8 mouse cellular contexts compared by ENCODE assay signal in the genomic region with DNA sequence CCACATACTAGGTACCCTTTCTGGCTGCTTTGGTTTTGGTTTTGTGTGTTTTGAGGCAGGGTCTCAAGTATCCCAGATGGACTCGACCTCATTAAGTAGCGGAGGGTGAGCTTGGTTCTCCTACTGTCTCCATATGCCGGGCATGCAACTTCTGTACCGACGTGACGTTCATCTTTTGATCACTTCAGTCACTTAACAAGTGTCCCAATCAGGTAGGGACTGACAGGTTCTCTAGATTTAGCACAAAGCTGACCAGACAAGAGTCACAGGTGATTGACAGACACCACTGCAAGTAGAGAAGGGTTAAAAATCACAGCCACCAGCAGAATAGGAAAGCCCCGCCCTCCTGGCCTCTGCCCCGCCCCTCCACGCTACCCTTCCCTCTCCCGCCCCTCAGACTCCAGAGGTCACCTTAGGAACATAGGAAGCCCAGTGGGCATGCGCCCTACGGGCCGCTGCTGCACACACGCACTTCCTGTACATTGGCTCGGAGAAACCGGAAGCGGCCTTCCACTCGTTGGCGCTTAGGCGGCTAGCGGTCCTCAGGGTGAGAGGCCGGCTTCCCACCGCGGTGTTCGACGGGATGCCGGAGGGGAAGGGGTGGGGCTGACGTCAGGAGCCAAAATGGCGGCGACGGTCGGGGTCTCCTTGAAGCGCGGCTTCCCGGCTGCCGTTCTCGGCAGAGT. TPM values are rescaled to one million over a fixed set of nuclear protein-coding genes. Genes with fewer than 3 reads are reported as not detected.
DNase-seq lines count a peak whose midpoint lies in the region; ATAC-seq and TF ChIP-seq lines count a peak whose summit lies in the region.

A gene (plus strand): TSS at position 423 of the 686 bp plus-strand sequence.

- H3K9ac ChIP-seq in heart, embryonic 12.5 days = peak within 1 kb of the TSS; percentile 92
- peak within 1 kb of the TSS; percentile 94 for H3K9ac ChIP-seq in kidney, postnatal 0 days (ENCODE audit: low read depth, low read length)
- H3K9ac ChIP-seq in liver, embryonic 11.5 days (ENCODE audit: low read depth, low read length) = peak within 1 kb of the TSS; percentile 92
- H3K9ac ChIP-seq in stomach, embryonic 14.5 days (replicated peaks; ENCODE audit: low read depth, low read length) = peak within 1 kb of the TSS; percentile 74

- WGBS in heart, embryonic 12.5 days = 3% methylated on average over 37 of the region's 37 CpGs
- WGBS in kidney, postnatal 0 days = under 1% methylated on average over 37 of the region's 37 CpGs
- WGBS in liver, embryonic 11.5 days = 5% methylated on average over 37 of the region's 37 CpGs
- 2% methylated on average over 37 of the region's 37 CpGs for WGBS in stomach, embryonic 14.5 days

- no peaks in the 10 kb centered on the region for H3K9me3 ChIP-seq in heart, embryonic 12.5 days (replicated peaks)
- H3K9me3 ChIP-seq in kidney, postnatal 0 days (replicated peaks; ENCODE audit: low read length) = no peaks in the 10 kb centered on the region
- H3K9me3 ChIP-seq in liver, embryonic 11.5 days (ENCODE audit: control insufficient read depth, low read length) = no peaks in the 10 kb centered on the region
- H3K9me3 ChIP-seq in stomach, embryonic 14.5 days (ENCODE audit: control insufficient read depth, low read depth, low read length) = no peaks in the 10 kb centered on the region

- no peaks in the 10 kb centered on the region for H3K27me3 ChIP-seq in heart, embryonic 12.5 days (replicated peaks)
- H3K27me3 ChIP-seq in kidney, postnatal 0 days (ENCODE audit: insufficient read depth, low read length) = no peaks in the 10 kb centered on the region
- H3K27me3 ChIP-seq in liver, embryonic 11.5 days (replicated peaks; ENCODE audit: control insufficient read depth, insufficient read depth, low read length) = 0 out of 2 replicates have a peak, but pooled peaks cover 5% of the 10 kb centered on the region
- no peaks in the 10 kb centered on the region for H3K27me3 ChIP-seq in stomach, embryonic 14.5 days (ENCODE audit: control insufficient read depth, insufficient read depth, low read length)

- 0 out of 2 replicates have a peak, but pooled peaks have one; percentile 11 for TF ChIP-seq CTCF in kidney, postnatal 0 days (IDR thresholded peaks at IDR 0.05; ENCODE audit: low read depth)

- ATAC-seq in erythroid progenitor cell, adult 5-6 weeks (replicated peaks; ENCODE audit: low FRiP score, poor library complexity, severe bottlenecking) = peak; percentile 94
- peak; percentile 95 for ATAC-seq in heart, embryonic 12.5 days (ENCODE audit: insufficient number of reproducible peaks, low FRiP score)
- ATAC-seq in kidney, postnatal 0 days (replicated peaks; ENCODE audit: low FRiP score, low read depth) = peak; percentile 93
- peak; percentile 96 for ATAC-seq in liver, embryonic 11.5 days (replicated peaks; ENCODE audit: low FRiP score)
- ATAC-seq in stomach, embryonic 14.5 days (ENCODE audit: insufficient number of reproducible peaks, insufficient read depth, low FRiP score, low read depth) = peak; percentile 95

- H3K4me1 ChIP-seq in heart, embryonic 12.5 days (replicated peaks) = peaks cover 37% of the 10 kb centered on the region
- H3K4me1 ChIP-seq in kidney, postnatal 0 days (replicated peaks; ENCODE audit: insufficient read depth, low read length) = peaks cover 9% of the 10 kb centered on the region
- peaks cover 21% of the 10 kb centered on the region for H3K4me1 ChIP-seq in liver, embryonic 11.5 days (replicated peaks; ENCODE audit: control insufficient read depth, insufficient read depth, low read length)
- peaks cover 15% of the 10 kb centered on the region for H3K4me1 ChIP-seq in stomach, embryonic 14.5 days (ENCODE audit: control insufficient read depth, insufficient read depth, low read length)

- peak within 1 kb of the TSS; percentile 82 for H3K4me3 ChIP-seq in heart, embryonic 12.5 days
- H3K4me3 ChIP-seq in kidney, postnatal 0 days (replicated peaks; ENCODE audit: low read depth, low read length) = peak within 1 kb of the TSS; percentile 84
- H3K4me3 ChIP-seq in liver, embryonic 11.5 days (ENCODE audit: low read depth, low read length) = peak within 1 kb of the TSS; percentile 92
- peak within 1 kb of the TSS; percentile 81 for H3K4me3 ChIP-seq in stomach, embryonic 14.5 days (ENCODE audit: low read depth, low read length)

- peak within 1 kb of the TSS; percentile 91 for H3K4me2 ChIP-seq in heart, embryonic 12.5 days
- peak within 1 kb of the TSS; percentile 90 for H3K4me2 ChIP-seq in kidney, postnatal 0 days (ENCODE audit: low read length)
- peak within 1 kb of the TSS; percentile 70 for H3K4me2 ChIP-seq in liver, embryonic 11.5 days
- peak within 1 kb of the TSS; percentile 69 for H3K4me2 ChIP-seq in stomach, embryonic 14.5 days (replicated peaks; ENCODE audit: low read depth, low read length)

- peak within 1 kb of the TSS; percentile 85 for H3K27ac ChIP-seq in heart, embryonic 12.5 days (ENCODE audit: poor library complexity, severe bottlenecking)
- peak within 1 kb of the TSS; percentile 89 for H3K27ac ChIP-seq in kidney, postnatal 0 days
- peak within 1 kb of the TSS; percentile 67; the same call in 1 of the 2 replicates for H3K27ac ChIP-seq in liver, embryonic 11.5 days (ENCODE audit: low read depth, low read length)
- H3K27ac ChIP-seq in stomach, embryonic 14.5 days (ENCODE audit: low read length) = peak within 1 kb of the TSS; percentile 59; the same call in 1 of the 2 replicates

- peak; percentile 98 for DNase-seq in CD4-positive helper T cell, adult 2 months (ENCODE audit: low read depth, low spot score)
- DNase-seq in brain, embryonic 18.5 days (ENCODE audit: low read depth, low spot score) = peak; percentile 94
- DNase-seq in kidney, postnatal 0 days (ENCODE audit: low spot score) = peak; percentile 99
- DNase-seq in liver, embryonic 11.5 days (ENCODE audit: low spot score) = peak; percentile 94
- DNase-seq in naive thymus-derived CD4-positive, alpha-beta T cell, adult 2 months (ENCODE audit: low read depth) = peak; percentile 96

- H3K36me3 ChIP-seq in heart, embryonic 12.5 days = 0 out of 2 replicates have a peak, but pooled peaks cover under 1% of the 10 kb centered on the region
- no peaks in the 10 kb centered on the region for H3K36me3 ChIP-seq in kidney, postnatal 0 days (ENCODE audit: insufficient read depth, low read length)
- H3K36me3 ChIP-seq in liver, embryonic 11.5 days (ENCODE audit: control insufficient read depth, insufficient read depth, low read length) = no peaks in the 10 kb centered on the region
- no peaks in the 10 kb centered on the region for H3K36me3 ChIP-seq in stomach, embryonic 14.5 days (ENCODE audit: control insufficient read depth, insufficient read depth, low read length)

RNA-seq across cellular contexts. Expression of the gene that starts here (rescaled TPM):
- total RNA-seq in erythroid progenitor cell, adult 5-6 weeks (2015; ENCODE audit: low replicate concordance) = 44.3 and 52.0 TPM in 2 replicates
- total RNA-seq in erythroid progenitor cell, adult 5-6 weeks (2017; ENCODE audit: low replicate concordance) = 21.6 and 53.0 TPM in 2 replicates
- polyA plus RNA-seq in heart, embryonic 12.5 days (2016; fragmentation: Nextera tagmentation; extraction: Ambion mirVana) = 746 and 756 TPM in 2 replicates
- 660 and 674 TPM in 2 replicates for polyA plus RNA-seq in kidney, postnatal 0 days (2015; fragmentation: Nextera tagmentation; extraction: Ambion mirVana)
- 339 and 355 TPM in 2 replicates for polyA plus RNA-seq in liver, embryonic 11.5 days (2014; fragmentation: Nextera tagmentation; extraction: Ambion mirVana)
- 388 and 401 TPM in 2 replicates for polyA plus RNA-seq in stomach, embryonic 14.5 days (2014; fragmentation: Nextera tagmentation; extraction: Ambion mirVana)

Comparison
In these comparisons a context has a peak if more than half of its experiments do, and no peak if none do; other contexts are left out.
1. Peak in every context shown above with its lines: DNase-seq, ATAC-seq, H3K4me3 ChIP-seq and H3K27ac ChIP-seq.